Mouse (Mus musculus) ES-E14 (cell line): Measurements from ENCODE around the gene Mrgprd.

Source experiments
- CHD2 ChIP-seq: IDR thresholded peaks from 2 replicates; pipeline ENCODE4 v1.6.1; 2014; ENCODE audit warnings: mild to moderate bottlenecking, low read depth, low read length, inconsistent platforms
- HCFC1 ChIP-seq: IDR thresholded peaks from 2 replicates; pipeline ENCODE4 v1.6.1; 2012; ENCODE audit warnings: low read length, inconsistent platforms, borderline replicate concordance; ENCODE audit not compliant: insufficient read depth
- MAFK ChIP-seq: IDR thresholded peaks from 2 replicates; pipeline ENCODE4 v1.6.1; 2014; ENCODE audit warnings: mild to moderate bottlenecking, low read depth, low read length, inconsistent platforms; ENCODE audit not compliant: insufficient read depth
- ZC3H11A ChIP-seq: IDR thresholded peaks from 2 replicates; pipeline ENCODE4 v1.6.1; 2012; ENCODE audit warnings: low read depth, mild to moderate bottlenecking, inconsistent platforms, low read length, borderline replicate concordance

DNA sequence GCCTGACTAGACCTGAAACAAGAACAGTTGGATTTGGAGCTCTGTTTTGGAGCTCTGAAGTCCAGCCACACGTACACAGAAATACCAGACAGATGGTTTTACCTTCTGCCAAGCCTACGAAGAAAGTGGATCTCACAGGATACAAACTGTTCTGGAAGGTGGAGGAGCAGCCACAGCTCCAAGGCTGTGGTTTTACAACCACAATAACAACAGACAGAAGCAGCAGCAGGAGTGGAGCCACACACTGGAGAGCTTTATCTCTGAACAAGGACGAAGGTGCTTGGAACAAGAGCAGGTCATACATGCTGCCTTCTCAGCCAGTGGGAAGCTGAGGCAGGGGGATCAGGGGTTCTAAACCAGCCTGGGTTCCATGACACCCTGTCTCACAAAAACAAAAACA lies 4.8 kb downstream of the Mrgprd start:
- TF ChIP-seq CHD2 (no peak), HCFC1 (no peak), ZC3H11A (no peak), MAFK (no peak)
